Mouse (Mus musculus) liver, adult 2 months (tissue): ENCODE results near the gene Tmem230.

Experiments
- CTCF ChIP-seq: fragments of 200-500 bp; IDR thresholded peaks from 2 replicates; pipeline ENCODE4 v1.5.1; 2011; ENCODE audit warnings: low read depth, low read length, control low read depth
- POLR2A ChIP-seq: fragments of 200-500 bp; IDR thresholded peaks from 2 replicates; pipeline ENCODE4 v1.6.1; 2011; ENCODE audit warnings: low read length, control low read depth; ENCODE audit not compliant: insufficient read depth; ENCODE audit errors: extremely low read depth

DNA sequence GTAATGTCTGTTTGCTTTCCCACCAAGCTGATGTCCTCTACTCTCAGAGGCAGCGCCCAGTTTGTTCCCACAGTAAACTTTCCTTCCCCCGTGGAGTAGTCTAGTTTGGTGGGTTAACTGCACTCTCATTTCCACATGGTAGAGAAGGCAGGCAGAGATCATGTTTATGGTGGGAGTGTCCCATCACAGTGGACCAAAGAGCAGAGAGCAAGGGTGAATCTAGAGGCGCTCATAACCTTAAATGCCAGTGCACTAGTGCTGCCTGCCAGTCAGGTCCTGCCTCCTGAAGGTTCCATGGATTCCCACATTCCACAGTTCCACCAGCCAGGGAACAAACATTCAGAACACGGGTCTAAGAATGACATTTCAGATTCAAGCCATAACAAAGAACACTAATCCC lies 42.1 kb downstream of the Tmem230 start:
- no peak for TF ChIP-seq POLR2A
- no peak for TF ChIP-seq CTCF
